In the genomic region with DNA sequence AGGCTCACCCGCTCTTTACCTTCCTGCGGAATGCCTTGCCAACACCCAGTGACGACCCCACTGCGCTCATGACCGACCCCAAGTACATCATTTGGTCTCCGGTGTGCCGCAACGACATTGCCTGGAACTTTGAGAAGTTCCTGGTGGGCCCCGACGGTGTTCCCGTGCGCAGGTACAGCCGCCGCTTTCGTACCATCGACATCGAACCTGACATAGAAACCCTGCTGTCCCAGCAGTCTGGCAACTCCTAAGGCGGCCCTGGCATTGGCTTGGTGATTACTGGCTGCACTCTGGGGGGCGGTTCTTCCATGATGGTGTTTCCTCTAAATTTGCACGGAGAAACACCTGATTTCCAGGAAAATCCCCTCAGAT, we compare ENCODE assay signal across 8 mouse cellular contexts. TPM values are rescaled to one million over a fixed set of nuclear protein-coding genes. Genes with fewer than 3 reads are reported as not detected.
DNase-seq lines count a peak whose midpoint lies in the region; ATAC-seq and TF ChIP-seq lines count a peak whose summit lies in the region.

No protein-coding gene starts in this region.

- peak overlapping the region; percentile 93 for H3K4me3 ChIP-seq in testis, adult 2 months (ENCODE audit: control insufficient read depth, low read depth, low read length)
- peak overlapping the region; percentile 85 for H3K4me3 ChIP-seq in heart, embryonic 11.5 days (ENCODE audit: low read depth, low read length)
- H3K4me3 ChIP-seq in midbrain, embryonic 14.5 days (replicated peaks; ENCODE audit: low read depth, low read length): peak overlapping the region; percentile 73

- DNase-seq in testis, postnatal 10 days (ENCODE audit: low spot score): no peak
- DNase-seq in cerebellum, adult 8-10 months: peak; percentile 25
- DNase-seq in kidney, postnatal 4 days: peak; percentile 23 to 40
- peak; percentile 8 for DNase-seq in midbrain, embryonic 14.5 days
- no peak for DNase-seq in frontal cortex, postnatal 10 days (ENCODE audit: low spot score in 2 of 2)
- DNase-seq in left cerebral cortex, adult 8-10 months (ENCODE audit: low spot score in 2 of 2): no peak

- H3K27me3 ChIP-seq in testis, adult 2 months (ENCODE audit: control insufficient read depth, insufficient read depth, low read length): no peaks in the 10 kb centered on the region
- no peaks in the 10 kb centered on the region for H3K27me3 ChIP-seq in heart, embryonic 11.5 days (ENCODE audit: control insufficient read depth, insufficient read depth, low read length)
- H3K27me3 ChIP-seq in midbrain, embryonic 14.5 days (ENCODE audit: control insufficient read depth, insufficient read depth, low read length): no peaks in the 10 kb centered on the region

- peak overlapping the region; percentile 88 for H3K27ac ChIP-seq in testis, adult 2 months (ENCODE audit: control insufficient read depth, insufficient read depth, low read depth, low read length)
- peak overlapping the region; percentile 98 for H3K27ac ChIP-seq in heart, embryonic 11.5 days (ENCODE audit: low read depth, low read length)
- peak overlapping the region; percentile 92 for H3K27ac ChIP-seq in midbrain, embryonic 14.5 days (replicated peaks; ENCODE audit: low read depth, low read length)

- peak overlapping the region; percentile 97 for H3K9ac ChIP-seq in heart, embryonic 11.5 days (ENCODE audit: low read depth, low read length)
- peak overlapping the region; percentile 88 for H3K9ac ChIP-seq in midbrain, embryonic 14.5 days (replicated peaks; ENCODE audit: low read length)

- no peak for TF ChIP-seq CTCF in testis, adult 2 months (IDR thresholded peaks at IDR 0.05; ENCODE audit: control insufficient read depth, insufficient read depth, insufficient replicate concordance, low read depth, low read length)

- WGBS in heart, embryonic 11.5 days (ENCODE audit: insufficient replicate concordance): 6% methylated on average over 20 of the region's 20 CpGs
- 20% methylated on average over 20 of the region's 20 CpGs for WGBS in midbrain, embryonic 14.5 days

- H3K4me2 ChIP-seq in heart, embryonic 11.5 days: peak overlapping the region; percentile 77
- peak overlapping the region; percentile 85 for H3K4me2 ChIP-seq in midbrain, embryonic 14.5 days (ENCODE audit: low read length)

- no peaks in the 10 kb centered on the region; the same call in 1 of the 2 replicates for H3K36me3 ChIP-seq in testis, adult 2 months (ENCODE audit: control insufficient read depth, insufficient read depth, low read length)
- H3K36me3 ChIP-seq in heart, embryonic 11.5 days (ENCODE audit: control insufficient read depth, insufficient read depth, low read length): peaks cover 6% of the 10 kb centered on the region
- peaks cover 17% of the 10 kb centered on the region for H3K36me3 ChIP-seq in midbrain, embryonic 14.5 days (ENCODE audit: control insufficient read depth, insufficient read depth, low read length)

- TF ChIP-seq POLR2A in testis, adult 2 months (IDR thresholded peaks at IDR 0.05; ENCODE audit: control insufficient read depth, low read depth, low read length): no peak

- no peaks in the 10 kb centered on the region for H3K9me3 ChIP-seq in heart, embryonic 11.5 days (replicated peaks; ENCODE audit: control insufficient read depth, low read length)
- no peaks in the 10 kb centered on the region for H3K9me3 ChIP-seq in midbrain, embryonic 14.5 days (ENCODE audit: control insufficient read depth, low read length)

- peaks cover 13% of the 10 kb centered on the region for H3K4me1 ChIP-seq in testis, adult 2 months (ENCODE audit: control insufficient read depth, insufficient read depth, low read length)
- peaks cover 26% of the 10 kb centered on the region for H3K4me1 ChIP-seq in heart, embryonic 11.5 days (ENCODE audit: control insufficient read depth, insufficient read depth, low read length)
- peaks cover 10% of the 10 kb centered on the region for H3K4me1 ChIP-seq in midbrain, embryonic 14.5 days (ENCODE audit: control insufficient read depth, insufficient read depth, low read length)

- ATAC-seq in heart, embryonic 11.5 days (replicated peaks; ENCODE audit: insufficient number of reproducible peaks, low FRiP score, low TSS enrichment): no peak
- no peak for ATAC-seq in midbrain, embryonic 14.5 days (ENCODE audit: low FRiP score, low TSS enrichment)

RNA-seq across cellular contexts. Expression of a gene that starts 1.2 kb away (rescaled TPM):
- polyA plus RNA-seq in testis, adult 2 months (2012; rRNA removed): 64.0 and 88.9 TPM in 2 replicates
- polyA plus RNA-seq in heart, embryonic 11.5 days (2014; fragmentation: Nextera tagmentation; extraction: Ambion mirVana): 1,289 and 1,462 TPM in 2 replicates
- polyA plus RNA-seq in midbrain, embryonic 14.5 days (2014; fragmentation: Nextera tagmentation; extraction: Ambion mirVana): 476 and 480 TPM in 2 replicates
- 100 to 1,000 TPM in 3 of 4 experiments, 10 to 100 TPM in 1; 97.3 to 121 (median 112) TPM for total RNA-seq in left cerebral cortex, adult 8-10 months (2022)

RNA-seq across cellular contexts. Expression of a gene that starts 7.8 kb away (rescaled TPM):
- polyA plus RNA-seq in testis, adult 2 months (2012; rRNA removed): 115 and 116 TPM in 2 replicates
- polyA plus RNA-seq in heart, embryonic 11.5 days (2014; fragmentation: Nextera tagmentation; extraction: Ambion mirVana): 100.0 and 113 TPM in 2 replicates
- polyA plus RNA-seq in midbrain, embryonic 14.5 days (2014; fragmentation: Nextera tagmentation; extraction: Ambion mirVana): 113 and 144 TPM in 2 replicates
- 100 to 1,000 TPM; 103 to 109 (median 105) TPM for total RNA-seq in left cerebral cortex, adult 8-10 months (2022)

RNA-seq across cellular contexts. Expression of a gene that starts 33.9 kb away (rescaled TPM):
- polyA plus RNA-seq in testis, adult 2 months (2012; rRNA removed): 40.4 and 42.0 TPM in 2 replicates
- 28.5 and 34.7 TPM in 2 replicates for polyA plus RNA-seq in heart, embryonic 11.5 days (2014; fragmentation: Nextera tagmentation; extraction: Ambion mirVana)
- 52.3 and 56.3 TPM in 2 replicates for polyA plus RNA-seq in midbrain, embryonic 14.5 days (2014; fragmentation: Nextera tagmentation; extraction: Ambion mirVana)
- total RNA-seq in left cerebral cortex, adult 8-10 months (2022): 10 to 100 TPM; 37.0 to 40.4 (median 39.4) TPM

RNA-seq across cellular contexts. Expression of a gene that starts 33.9 kb away (rescaled TPM):
- polyA plus RNA-seq in testis, adult 2 months (2012; rRNA removed): 34.8 and 40.5 TPM in 2 replicates
- polyA plus RNA-seq in heart, embryonic 11.5 days (2014; fragmentation: Nextera tagmentation; extraction: Ambion mirVana): 252 and 277 TPM in 2 replicates
- 217 and 224 TPM in 2 replicates for polyA plus RNA-seq in midbrain, embryonic 14.5 days (2014; fragmentation: Nextera tagmentation; extraction: Ambion mirVana)
- 100 to 1,000 TPM; 164 to 176 (median 168) TPM for total RNA-seq in left cerebral cortex, adult 8-10 months (2022)

RNA-seq across cellular contexts. Expression of a gene that starts 43.2 kb away (rescaled TPM):
- polyA plus RNA-seq in testis, adult 2 months (2012; rRNA removed): 4.3 and 7.9 TPM in 2 replicates
- polyA plus RNA-seq in heart, embryonic 11.5 days (2014; fragmentation: Nextera tagmentation; extraction: Ambion mirVana): 12.9 and 15.3 TPM in 2 replicates
- polyA plus RNA-seq in midbrain, embryonic 14.5 days (2014; fragmentation: Nextera tagmentation; extraction: Ambion mirVana): 23.2 and 23.5 TPM in 2 replicates
- 10 to 100 TPM; 26.3 to 32.2 (median 28.2) TPM for total RNA-seq in left cerebral cortex, adult 8-10 months (2022)

Comparison
In these comparisons a context has a peak if more than half of its experiments do, and no peak if none do; other contexts are left out.
1. DNase-seq: peak in cerebellum, adult 8-10 months (single experiment), kidney, postnatal 4 days (2 of 2) and midbrain, embryonic 14.5 days (single experiment); none in testis, postnatal 10 days (single experiment), frontal cortex, postnatal 10 days (0 of 2) and left cerebral cortex, adult 8-10 months (0 of 2).
2. Peak in every context shown above with its lines, with median percentiles within 50 percentile points of each other: H3K27ac ChIP-seq and H3K4me3 ChIP-seq.